Mouse (Mus musculus) limb, embryonic 11.5 days (tissue): Measurements from ENCODE around the gene Cs. TPM values are rescaled to one million over a fixed set of nuclear protein-coding genes. Genes with fewer than 3 reads are reported as not detected.

ENCODE experiments used
- ATAC-seq: fragments of 200-750 bp; cut with Nextera tagmentation; 2 replicates; pipeline ENCODE4 v1.8.0; 2017; ENCODE audit warnings: low read depth; ENCODE audit not compliant: insufficient number of reproducible peaks, low FRiP score, low TSS enrichment
- DNase-seq: peaks from one replicate; pipeline ENCODE4 v3.0.0-alpha.2; 2015; ENCODE audit warnings: low spot score
- H3K27ac ChIP-seq: fragments of 300-500 bp; sonication (generic); replicated peaks from 2 replicates; pipeline ENCODE4 v1.5.1; 2014; ENCODE audit warnings: low read depth, mild to moderate bottlenecking, low read length
- H3K27me3 ChIP-seq: fragments of 300-500 bp; sonication (generic); 2 replicates; pipeline ENCODE4 v1.6.1; 2014; ENCODE audit warnings: mild to moderate bottlenecking, low read length, mixed read lengths; ENCODE audit not compliant: control insufficient read depth, insufficient read depth
- H3K36me3 ChIP-seq: fragments of 300-500 bp; sonication (generic); 2 replicates; pipeline ENCODE4 v1.6.1; 2014; ENCODE audit warnings: mild to moderate bottlenecking, low read length, moderate library complexity, mixed read lengths; ENCODE audit not compliant: control insufficient read depth, insufficient read depth
- H3K4me1 ChIP-seq: fragments of 300-500 bp; sonication (generic); 2 replicates; pipeline ENCODE4 v1.6.1; 2014; ENCODE audit warnings: low read length, mixed read lengths; ENCODE audit not compliant: control insufficient read depth, insufficient read depth
- H3K4me2 ChIP-seq: fragments of 300-500 bp; sonication (generic); 2 replicates; pipeline ENCODE4 v1.6.1; 2014; ENCODE audit warnings: low read depth, mild to moderate bottlenecking, moderate library complexity; ENCODE audit not compliant: severe bottlenecking
- H3K4me3 ChIP-seq: fragments of 300-500 bp; sonication (generic); 2 replicates; pipeline ENCODE4 v1.5.1; 2014; ENCODE audit warnings: low read depth, low read length
- H3K9ac ChIP-seq: fragments of 300-500 bp; sonication (generic); 2 replicates; pipeline ENCODE4 v1.6.1; 2014; ENCODE audit warnings: mild to moderate bottlenecking, low read length
- H3K9me3 ChIP-seq: fragments of 300-500 bp; sonication (generic); 2 replicates; pipeline ENCODE4 v1.6.1; 2016; ENCODE audit warnings: low read length; ENCODE audit not compliant: control insufficient read depth
- WGBS: fragments of 180-500 bp; shearing (Covaris S2); extraction: QIAGEN DNeasy Blood & Tissue Kit; methylation state at CpG from one replicate; pipeline ENCODE4 v1.1.7; 2014; 5-methylcytosine and 5-hydroxymethylcytosine counted together
- polyA plus RNA-seq: library from polyadenylated mRNA; unstranded; fragments of >200 nt; fragmentation: Nextera tagmentation; extraction: Ambion mirVana; gene quantifications from 2 replicates; pipeline ENCODE4 v1.2.1, GENCODE M21; 2014

Gene Cs
- polyA plus RNA-seq, 1 experiment from 2014 or later = 231 TPM

GRCm38 (mm10) chr10:128338948-128339347 lies 1.4 kb downstream of the Cs start:
- no peaks in the 10 kb centered on the region for H3K27me3 ChIP-seq
- ATAC-seq = no peak
- peaks cover 9% of the 10 kb centered on the region for H3K4me1 ChIP-seq
- H3K4me2 ChIP-seq = peak overlapping the region; percentile 83
- no peak overlapping the region for H3K9ac ChIP-seq
- WGBS = 92% methylated on average over 2 of the region's 2 CpGs
- H3K27ac ChIP-seq = no peak overlapping the region
- DNase-seq = no peak
- peak overlapping the region; percentile 77 for H3K4me3 ChIP-seq
- H3K36me3 ChIP-seq = no peaks in the 10 kb centered on the region
- no peaks in the 10 kb centered on the region for H3K9me3 ChIP-seq

DNA sequence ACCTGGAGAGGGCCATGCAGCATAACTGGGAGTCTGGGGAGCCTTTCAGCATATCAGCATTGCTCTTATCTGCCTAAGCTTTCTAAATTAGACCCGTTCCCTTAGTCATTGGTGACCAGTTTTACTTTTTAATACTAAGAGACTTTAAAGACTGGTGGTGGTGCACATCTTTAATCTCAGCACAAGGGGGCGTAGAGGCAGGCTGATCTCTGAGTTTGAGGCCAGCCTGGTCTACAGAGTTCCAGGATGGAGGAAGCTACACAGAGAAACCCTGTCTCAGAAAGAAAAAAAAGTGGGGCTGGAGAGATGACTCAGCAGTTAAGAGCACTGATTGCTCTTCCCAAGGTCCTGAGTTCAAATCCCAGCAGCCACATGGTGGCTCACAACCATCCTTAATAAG lies 2.7 kb downstream of the Cs start:
- H3K4me2 ChIP-seq = no peak overlapping the region
- H3K9ac ChIP-seq = no peak overlapping the region
- H3K36me3 ChIP-seq = no peaks in the 10 kb centered on the region
- no peak overlapping the region for H3K4me3 ChIP-seq
- DNase-seq (no peak), ATAC-seq (no peak)
- peaks cover 9% of the 10 kb centered on the region for H3K4me1 ChIP-seq
- H3K27ac ChIP-seq = no peak overlapping the region
- H3K9me3 ChIP-seq = no peaks in the 10 kb centered on the region
- no peaks in the 10 kb centered on the region for H3K27me3 ChIP-seq
- WGBS = 85% methylated on average over 2 of the region's 2 CpGs

DNA sequence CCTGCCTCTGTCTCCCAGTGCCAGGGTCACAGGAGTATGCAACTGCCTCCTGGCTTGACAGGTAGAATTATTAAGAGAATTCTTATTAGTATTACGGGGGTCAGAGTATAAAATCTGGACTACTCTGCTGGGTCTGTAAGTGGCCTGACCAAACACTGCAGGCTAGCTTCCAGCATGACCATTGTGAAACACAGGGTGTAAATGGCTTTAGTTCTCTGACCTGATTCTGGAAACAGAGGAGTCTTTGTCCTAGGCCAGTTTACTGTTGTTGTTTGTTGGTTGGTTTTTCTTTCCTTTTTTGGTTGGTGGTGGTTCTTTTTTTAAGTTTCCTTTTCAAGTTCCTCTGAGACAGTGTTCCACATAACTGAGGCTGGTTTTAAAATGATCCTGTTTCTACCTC lies 5.9 kb downstream of the Cs start:
- H3K9me3 ChIP-seq = no peaks in the 10 kb centered on the region
- DNase-seq = no peak
- WGBS = 87% methylated on average over 1 of the region's 1 CpGs
- ATAC-seq = no peak
- no peak overlapping the region for H3K4me2 ChIP-seq
- no peak overlapping the region for H3K4me3 ChIP-seq
- H3K9ac ChIP-seq = no peak overlapping the region
- H3K27ac ChIP-seq = no peak overlapping the region; the same call in 1 of the 2 replicates
- H3K4me1 ChIP-seq = peaks cover 7% of the 10 kb centered on the region
- no peaks in the 10 kb centered on the region for H3K36me3 ChIP-seq
- H3K27me3 ChIP-seq = no peaks in the 10 kb centered on the region

DNA sequence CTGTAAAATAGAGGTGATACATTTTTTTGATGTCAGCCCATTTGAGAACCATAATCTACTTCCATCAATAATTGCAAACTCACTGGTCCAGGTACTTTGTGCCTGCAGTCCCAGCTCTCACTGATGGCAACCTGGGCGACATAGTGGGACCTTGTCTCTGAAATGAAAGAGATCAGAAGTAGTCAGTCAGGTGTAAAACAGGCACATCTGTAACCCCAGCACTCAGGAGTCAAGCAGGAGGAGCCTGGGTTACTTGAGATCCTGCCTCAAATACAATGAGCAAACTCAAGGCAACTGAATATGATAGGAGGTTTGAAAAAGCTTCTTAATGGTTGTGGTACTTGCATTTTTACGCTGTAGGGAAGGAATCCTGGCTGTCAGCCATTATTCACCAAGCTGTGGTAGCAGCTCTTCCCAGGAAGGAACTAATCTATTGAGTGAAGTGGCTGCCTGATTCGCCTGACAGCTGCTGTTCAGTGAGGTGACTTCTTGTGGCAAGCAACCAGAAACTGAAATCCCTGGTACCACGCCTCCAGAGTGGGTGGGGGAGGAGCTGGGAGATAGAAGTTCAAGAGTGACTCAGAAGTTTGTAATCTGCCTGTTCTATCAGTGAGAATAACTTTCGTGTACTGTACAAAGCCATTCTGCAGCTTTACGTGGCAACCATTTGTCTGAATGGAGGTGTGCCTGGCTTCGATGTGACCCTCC lies 7.2 kb downstream of the Cs start:
- 77% methylated on average over 7 of the region's 7 CpGs for WGBS
- Histone ChIP-seq H3K4me1 (no peaks in the 10 kb centered on the region; the same call in 1 of the 2 replicates), H3K27ac (no peak overlapping the region), H3K9me3 (no peaks in the 10 kb centered on the region), H3K27me3 (no peaks in the 10 kb centered on the region), H3K4me3 (no peak overlapping the region), H3K36me3 (no peaks in the 10 kb centered on the region), H3K9ac (no peak overlapping the region), H3K4me2 (no peak overlapping the region)
- DNase-seq (no peak), ATAC-seq (no peak)

DNA sequence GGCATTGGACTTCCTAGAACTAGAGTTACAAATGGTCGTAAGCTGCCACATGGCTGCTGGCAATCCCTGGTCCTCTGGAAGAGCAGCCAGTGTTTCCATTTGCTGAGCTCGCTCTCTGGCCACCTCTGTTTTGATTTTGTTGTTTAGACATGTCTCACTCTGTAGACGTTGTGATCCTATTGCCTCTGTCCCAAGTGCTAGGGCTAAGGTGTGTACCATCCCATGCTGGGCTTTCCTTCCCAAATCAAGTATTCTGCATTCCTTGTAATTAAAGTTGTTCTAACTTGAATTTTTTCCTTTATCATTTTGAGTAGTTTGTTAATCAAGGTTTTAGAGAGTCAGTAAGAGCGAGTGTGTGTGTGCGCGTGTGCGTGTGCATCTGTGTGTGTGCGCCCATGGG lies 10.0 kb downstream of the Cs start:
- no peaks in the 10 kb centered on the region for H3K27me3 ChIP-seq
- no peaks in the 10 kb centered on the region; the same call in 1 of the 2 replicates for H3K4me1 ChIP-seq
- no peak overlapping the region for H3K4me3 ChIP-seq
- H3K27ac ChIP-seq = no peak overlapping the region
- no peak overlapping the region for H3K9ac ChIP-seq
- H3K4me2 ChIP-seq = no peak overlapping the region
- H3K36me3 ChIP-seq = peaks cover 11% of the 10 kb centered on the region
- ATAC-seq (no peak), DNase-seq (no peak)
- H3K9me3 ChIP-seq = no peaks in the 10 kb centered on the region
- WGBS = 88% methylated on average over 8 of the region's 8 CpGs

- Histone ChIP-seq H3K27ac (no peak overlapping the region), H3K27me3 (no peaks in the 10 kb centered on the region), H3K4me1 (no peaks in the 10 kb centered on the region), H3K9ac (no peak overlapping the region), H3K4me2 (no peak overlapping the region), H3K9me3 (no peaks in the 10 kb centered on the region), H3K4me3 (no peak overlapping the region), H3K36me3 (peaks cover 33% of the 10 kb centered on the region)
- ATAC-seq (no peak), DNase-seq (peak; percentile 52)
- WGBS = 61% methylated on average over 2 of the region's 2 CpGs
Observed at GRCm38 (mm10) chr10:128358796-128359195, 21.3 kb downstream of the Cs start.

DNA sequence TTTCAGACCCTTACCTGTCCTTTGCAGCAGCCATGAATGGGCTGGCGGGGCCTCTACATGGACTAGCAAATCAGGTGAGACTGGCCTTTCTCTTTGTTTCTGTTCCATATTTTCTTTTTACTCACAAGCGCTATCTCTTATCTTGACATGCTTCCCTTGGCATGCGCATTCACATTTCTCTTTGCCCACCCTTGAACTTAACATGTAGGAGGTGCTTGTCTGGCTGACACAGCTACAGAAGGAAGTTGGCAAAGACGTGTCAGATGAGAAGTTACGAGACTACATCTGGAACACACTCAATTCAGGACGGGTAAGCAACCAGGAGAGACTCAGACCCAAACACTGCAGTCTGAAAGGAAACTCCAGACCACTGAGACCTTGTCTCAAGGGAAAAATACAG lies 21.7 kb downstream of the Cs start:
- Histone ChIP-seq H3K4me1 (no peaks in the 10 kb centered on the region), H3K4me3 (no peak overlapping the region), H3K36me3 (peaks cover 32% of the 10 kb centered on the region), H3K27ac (no peak overlapping the region), H3K27me3 (no peaks in the 10 kb centered on the region), H3K9me3 (no peaks in the 10 kb centered on the region), H3K9ac (no peak overlapping the region), H3K4me2 (no peak overlapping the region)
- DNase-seq (no peak), ATAC-seq (no peak)
- 92% methylated on average over 6 of the region's 6 CpGs for WGBS

DNA sequence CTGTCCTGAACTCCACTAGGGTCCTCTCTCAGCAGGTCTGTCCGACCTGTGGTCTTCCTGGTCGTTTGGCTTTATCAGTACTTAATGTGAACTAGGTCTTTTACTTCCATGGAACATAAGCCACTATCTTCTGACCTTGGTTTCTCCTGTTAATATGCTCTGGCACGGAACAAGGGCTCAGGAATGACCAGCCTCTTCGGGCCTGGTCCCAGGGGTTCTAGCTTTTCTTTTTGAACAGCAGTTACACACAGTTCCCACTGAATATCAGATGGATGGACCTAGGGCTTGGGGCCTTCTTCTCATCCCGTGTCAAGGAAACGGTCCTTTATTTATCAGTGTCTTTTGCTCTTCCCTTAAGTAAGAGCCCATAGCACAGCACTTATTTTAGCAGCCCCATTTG lies 24.3 kb downstream of the Cs start:
- Histone ChIP-seq H3K4me2 (no peak overlapping the region), H3K36me3 (peaks cover 28% of the 10 kb centered on the region), H3K9me3 (no peaks in the 10 kb centered on the region), H3K27me3 (no peaks in the 10 kb centered on the region), H3K4me1 (no peaks in the 10 kb centered on the region), H3K4me3 (no peak overlapping the region), H3K9ac (no peak overlapping the region), H3K27ac (no peak overlapping the region)
- DNase-seq (no peak), ATAC-seq (no peak)
- 92% methylated on average over 6 of the region's 6 CpGs for WGBS

GRCm38 (mm10) chr10:128362568-128362967 lies 25.0 kb downstream of the Cs start:
- DNase-seq (peak; percentile 38), ATAC-seq (no peak)
- peaks cover 28% of the 10 kb centered on the region for H3K36me3 ChIP-seq
- no peaks in the 10 kb centered on the region for H3K4me1 ChIP-seq
- H3K9me3 ChIP-seq = no peaks in the 10 kb centered on the region
- no peak overlapping the region for H3K27ac ChIP-seq
- H3K4me2 ChIP-seq = no peak overlapping the region
- H3K4me3 ChIP-seq = no peak overlapping the region
- 55% methylated on average over 3 of the region's 3 CpGs for WGBS
- no peak overlapping the region for H3K9ac ChIP-seq
- H3K27me3 ChIP-seq = no peaks in the 10 kb centered on the region
